In the genomic region with DNA sequence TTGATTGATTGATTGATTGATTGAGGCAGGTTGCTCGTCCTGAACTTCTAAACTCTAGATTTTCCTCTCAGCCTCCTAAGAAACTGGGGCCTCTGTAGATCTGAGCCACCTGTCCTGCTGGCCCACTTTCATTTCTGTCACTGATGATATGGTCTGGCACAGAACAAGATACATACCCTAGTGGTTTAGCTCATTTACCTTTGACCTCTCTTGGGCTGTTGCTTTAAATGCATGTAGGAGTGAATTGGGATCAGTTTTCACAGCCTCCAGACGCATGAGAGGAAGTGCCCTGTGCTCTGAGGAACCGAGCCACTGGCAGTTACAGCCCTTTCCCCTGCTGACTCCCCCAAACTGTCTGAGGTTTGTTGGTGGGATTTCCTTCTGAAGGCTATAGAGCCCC, we compare ENCODE assay signal across 16 mouse cellular contexts. TPM values are rescaled to one million over a fixed set of nuclear protein-coding genes. Genes with fewer than 3 reads are reported as not detected.
DNase-seq lines count a peak whose midpoint lies in the region; ATAC-seq lines count a peak whose summit lies in the region.
"Had no signal": no experiment of that assay in that cellular context is flagged by ENCODE, and none has a peak within 500 bp of the region (broad histone marks: within the 10 kb centered on the region; RNA-seq: fewer than 3 reads in every experiment).

No protein-coding gene starts in this region.

- WGBS in heart, embryonic 11.5 days (ENCODE audit: insufficient replicate concordance) = 39% methylated on average over 3 of the region's 3 CpGs
- 15% methylated on average over 3 of the region's 3 CpGs for WGBS in kidney, embryonic 14.5 days
- WGBS in embryonic facial prominence, embryonic 13.5 days = 21% methylated on average over 3 of the region's 3 CpGs
- 31% methylated on average over 3 of the region's 3 CpGs for WGBS in liver, embryonic 15.5 days (ENCODE audit: insufficient replicate concordance)

- no peak overlapping the region for H3K4me2 ChIP-seq in heart, embryonic 11.5 days
- H3K4me2 ChIP-seq in kidney, embryonic 14.5 days (replicated peaks; ENCODE audit: low read depth, low read length) = no peak overlapping the region
- H3K4me2 ChIP-seq in embryonic facial prominence, embryonic 13.5 days = no peak overlapping the region
- H3K4me2 ChIP-seq in liver, embryonic 15.5 days = no peak overlapping the region
- H3K4me2 ChIP-seq: embryonic facial prominence, embryonic 15.5 days; forebrain, embryonic 13.5 days; midbrain, embryonic 15.5 days had no signal

- peaks cover 65% of the 10 kb centered on the region for H3K4me1 ChIP-seq in heart, embryonic 11.5 days (ENCODE audit: control insufficient read depth, insufficient read depth, low read length)
- H3K4me1 ChIP-seq in kidney, embryonic 14.5 days (ENCODE audit: control insufficient read depth, insufficient read depth, low read length) = peaks cover 23% of the 10 kb centered on the region
- peaks cover 23% of the 10 kb centered on the region for H3K4me1 ChIP-seq in embryonic facial prominence, embryonic 13.5 days
- peaks cover 21% of the 10 kb centered on the region for H3K4me1 ChIP-seq in liver, embryonic 15.5 days (replicated peaks)

- H3K27me3 ChIP-seq in heart, embryonic 11.5 days (ENCODE audit: control insufficient read depth, insufficient read depth, low read length) = no peaks in the 10 kb centered on the region
- no peaks in the 10 kb centered on the region for H3K27me3 ChIP-seq in kidney, embryonic 14.5 days (ENCODE audit: control insufficient read depth, insufficient read depth, low read length)
- no peaks in the 10 kb centered on the region for H3K27me3 ChIP-seq in embryonic facial prominence, embryonic 13.5 days
- no peaks in the 10 kb centered on the region for H3K27me3 ChIP-seq in liver, embryonic 15.5 days
- H3K27me3 ChIP-seq: embryonic facial prominence, embryonic 15.5 days; forebrain, embryonic 13.5 days; midbrain, embryonic 15.5 days had no signal

- ATAC-seq in heart, embryonic 11.5 days (replicated peaks; ENCODE audit: insufficient number of reproducible peaks, low FRiP score, low TSS enrichment) = no peak
- ATAC-seq in kidney, embryonic 14.5 days (ENCODE audit: low FRiP score, low TSS enrichment) = peak; percentile 60
- ATAC-seq in embryonic facial prominence, embryonic 13.5 days (ENCODE audit: insufficient number of reproducible peaks, insufficient read depth, low FRiP score, low TSS enrichment, low read depth) = no peak
- ATAC-seq in liver, embryonic 15.5 days (ENCODE audit: insufficient read depth) = no peak
- ATAC-seq: forebrain, embryonic 13.5 days; midbrain, embryonic 15.5 days had no signal

- H3K36me3 ChIP-seq in heart, embryonic 11.5 days (ENCODE audit: control insufficient read depth, insufficient read depth, low read length) = peaks cover 3% of the 10 kb centered on the region; the same call in 1 of the 2 replicates
- peaks cover 20% of the 10 kb centered on the region for H3K36me3 ChIP-seq in kidney, embryonic 14.5 days (ENCODE audit: control insufficient read depth, insufficient read depth, low read length)
- peaks cover 71% of the 10 kb centered on the region for H3K36me3 ChIP-seq in embryonic facial prominence, embryonic 13.5 days
- H3K36me3 ChIP-seq in liver, embryonic 15.5 days (replicated peaks) = 0 out of 2 replicates have a peak, but pooled peaks cover 5% of the 10 kb centered on the region
- H3K36me3 ChIP-seq: midbrain, embryonic 15.5 days had no signal

- H3K9ac ChIP-seq in heart, embryonic 11.5 days (ENCODE audit: low read depth, low read length) = no peak overlapping the region
- no peak overlapping the region for H3K9ac ChIP-seq in kidney, embryonic 14.5 days (ENCODE audit: low read depth, low read length)
- peak overlapping the region; percentile 40; the same call in 1 of the 2 replicates for H3K9ac ChIP-seq in embryonic facial prominence, embryonic 13.5 days
- peak overlapping the region; percentile 12; the same call in 1 of the 2 replicates for H3K9ac ChIP-seq in liver, embryonic 15.5 days
- H3K9ac ChIP-seq: embryonic facial prominence, embryonic 15.5 days; forebrain, embryonic 13.5 days; midbrain, embryonic 15.5 days had no signal

- H3K27ac ChIP-seq in heart, embryonic 11.5 days (ENCODE audit: low read depth, low read length) = peak overlapping the region; percentile 70
- peak overlapping the region; percentile 44; the same call in 1 of the 2 replicates for H3K27ac ChIP-seq in kidney, embryonic 14.5 days (ENCODE audit: low read depth, low read length)
- H3K27ac ChIP-seq in embryonic facial prominence, embryonic 13.5 days = peak overlapping the region; percentile 16; the same call in 1 of the 2 replicates
- peak overlapping the region; percentile 69 for H3K27ac ChIP-seq in liver, embryonic 15.5 days (replicated peaks)
- H3K27ac ChIP-seq: embryonic facial prominence, embryonic 15.5 days; forebrain, embryonic 13.5 days; midbrain, embryonic 15.5 days had no signal

- DNase-seq in heart, adult 8-10 months (ENCODE audit: low spot score) = no peak
- DNase-seq in kidney, postnatal 4 days = no peak
- no peak for DNase-seq in adipocyte (ENCODE audit: low spot score)
- DNase-seq: B cell, adult 2 months; cerebellum, adult 11 months; cerebellum, postnatal 25 days; lung, adult 18-20 months; right cerebral cortex, postnatal 14 days; thymus, postnatal 4 days had no signal

- no peak overlapping the region for H3K4me3 ChIP-seq in heart, embryonic 11.5 days (ENCODE audit: low read depth, low read length)
- no peak overlapping the region for H3K4me3 ChIP-seq in kidney, embryonic 14.5 days (ENCODE audit: low read length)
- no peak overlapping the region for H3K4me3 ChIP-seq in embryonic facial prominence, embryonic 13.5 days
- no peak overlapping the region for H3K4me3 ChIP-seq in liver, embryonic 15.5 days (replicated peaks)
- H3K4me3 ChIP-seq: embryonic facial prominence, embryonic 15.5 days; forebrain, embryonic 13.5 days; midbrain, embryonic 15.5 days had no signal

- no peaks in the 10 kb centered on the region for H3K9me3 ChIP-seq in heart, embryonic 11.5 days (replicated peaks; ENCODE audit: control insufficient read depth, low read length)
- H3K9me3 ChIP-seq in kidney, embryonic 14.5 days (ENCODE audit: control insufficient read depth, low read length) = no peaks in the 10 kb centered on the region
- no peaks in the 10 kb centered on the region for H3K9me3 ChIP-seq in embryonic facial prominence, embryonic 13.5 days
- no peaks in the 10 kb centered on the region for H3K9me3 ChIP-seq in liver, embryonic 15.5 days (replicated peaks)
- H3K9me3 ChIP-seq: embryonic facial prominence, embryonic 15.5 days; forebrain, embryonic 13.5 days; midbrain, embryonic 15.5 days had no signal

RNA-seq across cellular contexts. Expression of gene Ncs1, which starts 43.3 kb away (rescaled TPM):
- polyA plus RNA-seq in heart, embryonic 11.5 days (2014; fragmentation: Nextera tagmentation; extraction: Ambion mirVana) = 42.8 and 46.5 TPM in 2 replicates
- total RNA-seq in heart, adult 8-10 months (2022) = 10 to 100 TPM; 10.0 to 16.2 (median 14.1) TPM
- polyA plus RNA-seq in kidney, embryonic 14.5 days (2014; fragmentation: Nextera tagmentation; extraction: Ambion mirVana) = 34.5 and 57.0 TPM in 2 replicates
- polyA plus RNA-seq in embryonic facial prominence, embryonic 13.5 days (2015; fragmentation: Nextera tagmentation; extraction: Ambion mirVana) = 45.7 and 47.9 TPM in 2 replicates
- polyA plus RNA-seq in liver, embryonic 15.5 days (2015; fragmentation: Nextera tagmentation; extraction: Ambion mirVana) = 1.2 and 1.3 TPM in 2 replicates

RNA-seq across cellular contexts. Expression of gene Gpr107, which starts 50.2 kb away (rescaled TPM):
- polyA plus RNA-seq in heart, embryonic 11.5 days (2014; fragmentation: Nextera tagmentation; extraction: Ambion mirVana) = 30.4 and 33.8 TPM in 2 replicates
- 10 to 100 TPM; 27.1 to 34.5 (median 29.8) TPM for total RNA-seq in heart, adult 8-10 months (2022)
- 26.6 and 27.5 TPM in 2 replicates for polyA plus RNA-seq in kidney, embryonic 14.5 days (2014; fragmentation: Nextera tagmentation; extraction: Ambion mirVana)
- polyA plus RNA-seq in embryonic facial prominence, embryonic 13.5 days (2015; fragmentation: Nextera tagmentation; extraction: Ambion mirVana) = 39.8 and 42.8 TPM in 2 replicates
- polyA plus RNA-seq in liver, embryonic 15.5 days (2015; fragmentation: Nextera tagmentation; extraction: Ambion mirVana) = 10.4 and 11.5 TPM in 2 replicates

Comparison
In these comparisons a context has a peak if more than half of its experiments do, and no peak if none do; other contexts are left out.
1. H3K27ac ChIP-seq: peak in every context shown above with its lines; median percentile 70 in heart, embryonic 11.5 days; 69 in liver, embryonic 15.5 days; 44 in kidney, embryonic 14.5 days; 16 in embryonic facial prominence, embryonic 13.5 days.
2. H3K9ac ChIP-seq: peak in embryonic facial prominence, embryonic 13.5 days (single experiment) and liver, embryonic 15.5 days (single experiment); none in heart, embryonic 11.5 days (single experiment) and kidney, embryonic 14.5 days (single experiment).
3. RNA of gene Ncs1, which starts 43.3 kb away (polyA plus RNA-seq): 34.5 to 57.0 TPM in kidney, embryonic 14.5 days, 45.7 to 47.9 TPM in embryonic facial prominence, embryonic 13.5 days and 42.8 to 46.5 TPM in heart, embryonic 11.5 days; 1.2 to 1.3 TPM in liver, embryonic 15.5 days; every median in the first group is over 10 times any median in the second.